Mouse (Mus musculus) cerebellum, postnatal 36 days (tissue): Measurements from ENCODE around the gene Dnase2a.

Experiments
- DNase-seq, 2 experiments: peaks; one replicate each; pipeline ENCODE4 v3.0.0; 2021 to 2022; ENCODE audit warnings: mixed read lengths in 2 of 2

Dnase2a gene

GRCm38 (mm10) chr8:84970135-84970790, 61.9 kb downstream of the Dnase2a start:
- DNase-seq, result no peak

- DNase-seq, result no peak
Observed at GRCm38 (mm10) chr8:84970913-84971312, 62.6 kb downstream of the Dnase2a start.
